Mouse (Mus musculus) limb, embryonic 13.5 days (tissue): Measurements from ENCODE around the gene Pde4a. TPM values are rescaled to one million over a fixed set of nuclear protein-coding genes. Genes with fewer than 3 reads are reported as not detected.

Experiments
- ATAC-seq: fragments of 200-750 bp; cut with Nextera tagmentation; 2 replicates; pipeline ENCODE4 v1.8.0; 2017; ENCODE audit warnings: low read depth, moderate number of reproducible peaks, moderate TSS enrichment; ENCODE audit not compliant: low FRiP score
- H3K27ac ChIP-seq: fragments of 300-500 bp; sonication (generic); 2 replicates; pipeline ENCODE4 v1.5.1; 2015; ENCODE audit warnings: inconsistent platforms, mild to moderate bottlenecking, moderate library complexity
- H3K27me3 ChIP-seq: fragments of 300-500 bp; sonication (generic); 2 replicates; pipeline ENCODE4 v1.6.1; 2015; ENCODE audit warnings: mild to moderate bottlenecking, inconsistent platforms
- H3K36me3 ChIP-seq: fragments of 300-500 bp; sonication (generic); 2 replicates; pipeline ENCODE4 v1.6.1; 2015; ENCODE audit warnings: inconsistent platforms, mild to moderate bottlenecking, moderate library complexity
- H3K4me1 ChIP-seq: fragments of 300-500 bp; sonication (generic); 2 replicates; pipeline ENCODE4 v1.6.1; 2015; ENCODE audit warnings: inconsistent platforms
- H3K4me2 ChIP-seq: fragments of 300-500 bp; sonication (generic); replicated peaks from 2 replicates; pipeline ENCODE4 v1.6.1; 2015; ENCODE audit warnings: inconsistent platforms, mild to moderate bottlenecking, moderate library complexity
- H3K4me3 ChIP-seq: fragments of 300-500 bp; sonication (generic); 2 replicates; pipeline ENCODE4 v1.5.1; 2015; ENCODE audit warnings: moderate library complexity, mild to moderate bottlenecking, inconsistent platforms
- H3K9ac ChIP-seq: fragments of 300-500 bp; sonication (generic); 2 replicates; pipeline ENCODE4 v1.6.1; 2015; ENCODE audit warnings: mild to moderate bottlenecking, inconsistent platforms
- H3K9me3 ChIP-seq: fragments of 300-500 bp; sonication (generic); 2 replicates; pipeline ENCODE4 v1.6.1; 2016; ENCODE audit warnings: inconsistent platforms
- WGBS: fragments of 180-500 bp; shearing (Covaris S2); methylation state at CpG from one replicate; pipeline ENCODE4 v1.1.7; 2015; 5-methylcytosine and 5-hydroxymethylcytosine counted together
- polyA plus RNA-seq: library from polyadenylated mRNA; unstranded; fragments of >200 nt; fragmentation: Nextera tagmentation; extraction: Ambion mirVana; gene quantifications from 2 replicates; pipeline ENCODE4 v1.2.1, GENCODE M21; 2015

Gene Pde4a
- polyA plus RNA-seq, 1 experiment from 2014 or later, result 6.1 TPM

GRCm38 (mm10) chr9:21261831-21262230 is 96.3 kb downstream of the Pde4a start:
- H3K4me1 ChIP-seq, result peaks cover 21% of the 10 kb centered on the region
- H3K27me3 ChIP-seq, result no peaks in the 10 kb centered on the region
- WGBS, result 67% methylated on average over 2 of the region's 2 CpGs
- ATAC-seq, result no peak
- no peak overlapping the region for H3K9ac ChIP-seq
- H3K4me2 ChIP-seq, result no peak overlapping the region
- no peak overlapping the region for H3K27ac ChIP-seq
- no peak overlapping the region for H3K4me3 ChIP-seq
- no peaks in the 10 kb centered on the region for H3K9me3 ChIP-seq
- peaks cover 2% of the 10 kb centered on the region; the same call in 1 of the 2 replicates for H3K36me3 ChIP-seq

Other genes with a start within 250 kb of the Pde4a start
- gene Dnmt1, start 205.8 kb upstream of the Pde4a start, polyA plus RNA-seq, result 97.6 and 104 TPM in 2 replicates
- gene S1pr2, start 188.9 kb upstream of the Pde4a start, polyA plus RNA-seq, result 60.3 and 66.9 TPM in 2 replicates
- 131 and 133 TPM in 2 replicates for gene Mrpl4, start 163.0 kb upstream of the Pde4a start, polyA plus RNA-seq
- 12.3 and 13.9 TPM in 2 replicates for gene Icam1, start 149.7 kb upstream of the Pde4a start, polyA plus RNA-seq
- 0.62 and 2.2 TPM in 2 replicates for gene Icam4, start 136.3 kb upstream of the Pde4a start, polyA plus RNA-seq
- 0.05 and 0.08 TPM in 2 replicates for gene Icam5, start 133.6 kb upstream of the Pde4a start, polyA plus RNA-seq
- gene Zglp1, start 98.6 kb upstream of the Pde4a start, polyA plus RNA-seq, result 1.0 and 1.3 TPM in 2 replicates
- gene Gm49373, start 92.6 kb upstream of the Pde4a start, polyA plus RNA-seq, result 0.59 and 0.88 TPM in 2 replicates
- gene Fdx1l, start 92.1 kb upstream of the Pde4a start, polyA plus RNA-seq, result 54.8 and 61.6 TPM in 2 replicates
- gene Gm38431, start 73.7 kb upstream of the Pde4a start, polyA plus RNA-seq, result 1.8 and 2.1 TPM in 2 replicates
- gene Raver1, start 73.7 kb upstream of the Pde4a start, polyA plus RNA-seq, result 55.0 and 63.2 TPM in 2 replicates
- gene Tyk2, start 34.5 kb upstream of the Pde4a start, polyA plus RNA-seq, result 13.7 and 16.5 TPM in 2 replicates
- gene Cdc37, start 15.7 kb upstream of the Pde4a start, polyA plus RNA-seq, result 320 and 346 TPM in 2 replicates
- 79.7 and 82.5 TPM in 2 replicates for gene Keap1, start 73.6 kb downstream of the Pde4a start, polyA plus RNA-seq
- gene S1pr5, start 82.7 kb downstream of the Pde4a start, polyA plus RNA-seq, result 0.77 and 0.83 TPM in 2 replicates
- 31.4 and 32.8 TPM in 2 replicates for gene Atg4d, start 99.6 kb downstream of the Pde4a start, polyA plus RNA-seq
- gene Kri1, start 122.3 kb downstream of the Pde4a start, polyA plus RNA-seq, result 16.2 and 18.3 TPM in 2 replicates
- gene Cdkn2d, start 125.7 kb downstream of the Pde4a start, polyA plus RNA-seq, result 51.2 and 51.6 TPM in 2 replicates
- 10.5 and 11.7 TPM in 2 replicates for gene Ap1m2, start 146.6 kb downstream of the Pde4a start, polyA plus RNA-seq
- 118 and 131 TPM in 2 replicates for gene Slc44a2, start 155.0 kb downstream of the Pde4a start, polyA plus RNA-seq
- 257 and 268 TPM in 2 replicates for gene Ilf3, start 202.2 kb downstream of the Pde4a start, polyA plus RNA-seq
- 49.5 and 52.2 TPM in 2 replicates for gene Qtrt1, start 246.1 kb downstream of the Pde4a start, polyA plus RNA-seq